Mouse (Mus musculus) heart, adult 11 months (tissue): ENCODE measurements around the gene Chpt1.
"Not testable (repeated sequence)": the region's sequence is repeated elsewhere in the genome, so short reads cannot be mapped to it uniquely, and the experiment has no call there.

Source experiments
- DNase-seq: peaks from one replicate; pipeline ENCODE4 v3.0.0; 2022

Gene Chpt1

GRCm38 (mm10) chr10:88494959-88495587 lies 8.8 kb downstream of the Chpt1 start:
- DNase-seq: no peak

GRCm38 (mm10) chr10:88492658-88493057 lies 11.2 kb downstream of the Chpt1 start:
- no peak for DNase-seq

GRCm38 (mm10) chr10:88491632-88492031 lies 12.2 kb downstream of the Chpt1 start:
- DNase-seq: no peak

GRCm38 (mm10) chr10:88488629-88489028 lies 15.2 kb downstream of the Chpt1 start:
- no peak for DNase-seq

- DNase-seq: not testable (repeated sequence)
These were observed 21.0 kb downstream of the Chpt1 start for GRCm38 (mm10) chr10:88482866-88483265.

GRCm38 (mm10) chr10:88460122-88460820 lies 43.6 kb downstream of the Chpt1 start:
- no peak for DNase-seq

- peak; percentile 90 for DNase-seq
These were observed 44.3 kb downstream of the Chpt1 start, which contains the start of gene Sycp3 for GRCm38 (mm10) chr10:88459502-88459992. Gene Sycp3 (plus strand): TSS chr10:88459569.

- DNase-seq: no peak
These were observed 46.1 kb downstream of the Chpt1 start for GRCm38 (mm10) chr10:88457816-88458215.

- no peak for DNase-seq
These were observed 51.9 kb downstream of the Chpt1 start for GRCm38 (mm10) chr10:88451990-88452389.

- no peak for DNase-seq
These were observed 52.7 kb downstream of the Chpt1 start for GRCm38 (mm10) chr10:88451221-88451620.

- peak; percentile 87 for DNase-seq
These were observed 62.6 kb downstream of the Chpt1 start for GRCm38 (mm10) chr10:88441224-88441623.

GRCm38 (mm10) chr10:88427998-88428397 lies 75.9 kb downstream of the Chpt1 start:
- DNase-seq: peak; percentile 59

- peak; percentile 34 for DNase-seq
These were observed 77.0 kb downstream of the Chpt1 start for GRCm38 (mm10) chr10:88426896-88427295.

GRCm38 (mm10) chr10:88426158-88426816 lies 77.6 kb downstream of the Chpt1 start:
- peak; percentile 76 for DNase-seq

GRCm38 (mm10) chr10:88420655-88421435 lies 83.0 kb downstream of the Chpt1 start:
- peak; percentile 74 for DNase-seq

GRCm38 (mm10) chr10:88420141-88420541 lies 83.7 kb downstream of the Chpt1 start:
- peak; percentile 62 for DNase-seq

- peak; percentile 93 for DNase-seq
These were observed 86.2 kb downstream of the Chpt1 start for GRCm38 (mm10) chr10:88417686-88418085.

GRCm38 (mm10) chr10:88412290-88412995 lies 91.4 kb downstream of the Chpt1 start:
- DNase-seq: no peak

- no peak for DNase-seq
These were observed 94.1 kb downstream of the Chpt1 start for GRCm38 (mm10) chr10:88409751-88410150.

- no peak for DNase-seq
These were observed 95.8 kb downstream of the Chpt1 start for GRCm38 (mm10) chr10:88407875-88408631.

- peak; percentile 96 for DNase-seq
These were observed 98.1 kb downstream of the Chpt1 start for GRCm38 (mm10) chr10:88405812-88406211.
